Mouse (Mus musculus): Measurements from ENCODE around the gene Casq2.

The Casq2 gene

GRCm38 (mm10) chr3:102192621-102193020, 106.4 kb downstream of the Casq2 start:
- DNase-seq (ENCODE audit: low spot score in 2 of 2), result no peak

- DNase-seq (ENCODE audit: low spot score in 2 of 2), result no peak
Measured at GRCm38 (mm10) chr3:102193488-102194290, 107.5 kb downstream of the Casq2 start.

- peak in 1 of 2 experiments; percentile 21 for DNase-seq (ENCODE audit: low spot score in 2 of 2)
Measured at GRCm38 (mm10) chr3:102194291-102195051, 108.3 kb downstream of the Casq2 start.

- DNase-seq (ENCODE audit: low spot score in 2 of 2), result no peak
Measured at GRCm38 (mm10) chr3:102195762-102196161, 109.5 kb downstream of the Casq2 start.
